Mouse (Mus musculus): ENCODE measurements around the gene Prune2.
"Not testable (repeated sequence)": the region's sequence is repeated elsewhere in the genome, so short reads cannot be mapped to it uniquely, and the experiment has no call there.

Prune2 gene

GRCm38 (mm10) chr19:17130544-17130943 lies 174.6 kb downstream of the Prune2 start:
- no peak for DNase-seq (ENCODE audit: low read depth)

GRCm38 (mm10) chr19:17136677-17137460 lies 181.0 kb downstream of the Prune2 start:
- no peak for DNase-seq (ENCODE audit: low read depth)

GRCm38 (mm10) chr19:17137656-17138055 lies 181.7 kb downstream of the Prune2 start:
- DNase-seq (ENCODE audit: low read depth) = no peak

- no peak for DNase-seq (ENCODE audit: low read depth)
These were observed 182.4 kb downstream of the Prune2 start for GRCm38 (mm10) chr19:17138144-17138915.

GRCm38 (mm10) chr19:17140016-17140914 lies 184.3 kb downstream of the Prune2 start:
- no peak for DNase-seq (ENCODE audit: low read depth)

- no peak for DNase-seq (ENCODE audit: low read depth)
These were observed 187.3 kb downstream of the Prune2 start for GRCm38 (mm10) chr19:17143245-17143644.

- no peak for DNase-seq (ENCODE audit: low read depth)
These were observed 188.3 kb downstream of the Prune2 start for GRCm38 (mm10) chr19:17144205-17144604.

GRCm38 (mm10) chr19:17150064-17150463 lies 194.1 kb downstream of the Prune2 start:
- no peak for DNase-seq (ENCODE audit: low read depth)

GRCm38 (mm10) chr19:17151781-17152180 lies 195.9 kb downstream of the Prune2 start:
- no peak for DNase-seq (ENCODE audit: low read depth)

GRCm38 (mm10) chr19:17152461-17152860 lies 196.5 kb downstream of the Prune2 start:
- no peak for DNase-seq (ENCODE audit: low read depth)

GRCm38 (mm10) chr19:17153911-17154639 lies 198.2 kb downstream of the Prune2 start:
- DNase-seq (ENCODE audit: low read depth) = no peak

- DNase-seq (ENCODE audit: low read depth) = no peak
These were observed 199.3 kb downstream of the Prune2 start for GRCm38 (mm10) chr19:17155216-17155615.

- DNase-seq (ENCODE audit: low read depth) = no peak
These were observed 203.8 kb downstream of the Prune2 start for GRCm38 (mm10) chr19:17159676-17160075.

- no peak for DNase-seq (ENCODE audit: low read depth)
These were observed 204.3 kb downstream of the Prune2 start for GRCm38 (mm10) chr19:17160231-17160630.

- peak; percentile 6 for DNase-seq (ENCODE audit: low read depth)
These were observed 207.6 kb downstream of the Prune2 start for GRCm38 (mm10) chr19:17163511-17163953.

GRCm38 (mm10) chr19:17166288-17166687 lies 210.4 kb downstream of the Prune2 start:
- no peak for DNase-seq (ENCODE audit: low read depth)

GRCm38 (mm10) chr19:17168186-17168585 lies 212.3 kb downstream of the Prune2 start:
- no peak for DNase-seq (ENCODE audit: low read depth)

GRCm38 (mm10) chr19:17169746-17170145 lies 213.8 kb downstream of the Prune2 start:
- no peak for DNase-seq (ENCODE audit: low read depth)

- DNase-seq (ENCODE audit: low read depth) = not testable (repeated sequence)
These were observed 218.6 kb downstream of the Prune2 start for GRCm38 (mm10) chr19:17174501-17174900.

- DNase-seq (ENCODE audit: low read depth) = no peak
These were observed 224.6 kb downstream of the Prune2 start for GRCm38 (mm10) chr19:17180506-17180905.

- no peak for DNase-seq (ENCODE audit: low read depth)
These were observed 238.8 kb downstream of the Prune2 start for GRCm38 (mm10) chr19:17194730-17195129.

Data from naive thymus-derived CD4-positive, alpha-beta T cell, adult 2 months (primary cell).